Mouse (Mus musculus): ENCODE measurements at regions not wholly inside any gene's neighbourhood (a gene's known extent, or its start where the extent isn't known, plus 50 kb on each side); places are given as distances from the start of the nearest gene placed in this dataset.

- no peak for DNase-seq (ENCODE audit: low spot score in 2 of 2)
Measured at GRCm38 (mm10) chr7:123589099-123589498, 88.8 kb upstream of the Zkscan2 start.

- DNase-seq (ENCODE audit: low spot score in 2 of 2) = peak; percentile 10 to 11
Measured at GRCm38 (mm10) chr7:123573721-123574120, 73.5 kb upstream of the Zkscan2 start.

GRCm38 (mm10) chr7:123572376-123572990 is 72.2 kb upstream of the Zkscan2 start:
- no peak for DNase-seq (ENCODE audit: low spot score in 2 of 2)

- DNase-seq (ENCODE audit: low spot score in 2 of 2) = no peak
Measured at GRCm38 (mm10) chr7:123566264-123566663, 66.0 kb upstream of the Zkscan2 start.

- DNase-seq (ENCODE audit: low spot score in 2 of 2) = no peak
Measured at GRCm38 (mm10) chr7:123559544-123559943, 59.3 kb upstream of the Zkscan2 start.
